Mouse (Mus musculus): ENCODE data around the gene Runx2.

DNA sequence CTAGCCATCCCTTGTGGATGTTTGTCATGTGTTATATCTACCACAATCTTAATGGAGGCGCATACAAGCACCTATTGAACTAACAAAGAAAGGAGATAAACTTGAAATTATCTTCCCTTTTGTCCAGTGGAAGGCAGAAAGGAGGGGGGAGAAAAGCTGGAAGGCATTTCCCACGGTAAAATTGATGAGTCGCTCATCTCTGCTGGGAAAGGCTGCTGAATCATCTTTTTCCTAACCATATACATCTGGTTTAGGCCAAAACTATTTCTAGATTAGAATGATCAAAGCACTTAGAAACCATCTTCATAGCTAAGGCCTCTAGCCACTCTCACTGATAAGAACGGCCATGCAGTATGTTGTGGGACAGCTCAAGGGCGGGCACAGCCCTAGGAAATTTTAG is 147.3 kb downstream of the Runx2 start:
- no peak for TF ChIP-seq CTCF (IDR thresholded peaks at IDR 0.05; ENCODE audit: extremely low read depth, insufficient read depth, low read length)
- no peak for TF ChIP-seq POLR2A (IDR thresholded peaks at IDR 0.05; ENCODE audit: extremely low read depth, insufficient read depth, low read length)
